Mouse (Mus musculus) MEL (cell line): ENCODE results near the gene Adamts16.

Experiments used
- CTCF ChIP-seq, 3 experiments: IDR thresholded peaks in 2 of 3; conservative IDR thresholded peaks in 1 of 3; 2 replicates each; pipeline ENCODE4 v1.5.1; 2011 to 2012; ENCODE audit warnings: low read length in 3 of 3, low read depth in 2 of 3, mild to moderate bottlenecking in 2 of 3, improper control_type of control experiment in 1 of 3, inconsistent platforms in 1 of 3, mixed read lengths in 1 of 3, moderate library complexity in 1 of 3; ENCODE audit not compliant: control insufficient read depth in 1 of 3, insufficient read depth in 1 of 3, poor library complexity in 1 of 3, severe bottlenecking in 1 of 3
- GATA1 ChIP-seq: IDR thresholded peaks from 2 replicates; pipeline ENCODE4 v1.6.1; 2011; ENCODE audit warnings: low read depth, low read length, improper control_type of control experiment
- POLR2A ChIP-seq, 2 experiments: IDR thresholded peaks; 2 replicates each; pipeline ENCODE4 v1.6.1; 2011 to 2012; ENCODE audit warnings: low read length in 2 of 2, mild to moderate bottlenecking in 2 of 2, control low read depth in 1 of 2, improper control_type of control experiment in 1 of 2, low read depth in 1 of 2, moderate library complexity in 1 of 2; ENCODE audit not compliant: control insufficient read depth in 1 of 2, insufficient read depth in 1 of 2, poor library complexity in 1 of 2
- RCOR1 ChIP-seq: IDR thresholded peaks from 2 replicates; pipeline ENCODE4 v1.6.1; 2012; ENCODE audit warnings: low read depth, mild to moderate bottlenecking, inconsistent platforms, low read length, improper control_type of control experiment

GRCm38 (mm10) chr13:70733911-70734310 is 107.7 kb downstream of the Adamts16 start:
- TF ChIP-seq CTCF (IDR thresholded peaks at IDR 0.05 in 2 of 3, conservative IDR thresholded peaks at IDR 0.05 in 1 of 3; ENCODE audit: control insufficient read depth in 1 of 3, insufficient read depth in 1 of 3, low read depth in 2 of 3, low read length in 3 of 3, poor library complexity in 1 of 3, severe bottlenecking in 1 of 3) (no peak), RCOR1 (no peak), GATA1 (no peak), POLR2A (IDR thresholded peaks at IDR 0.05; ENCODE audit: control insufficient read depth in 1 of 2, insufficient read depth in 1 of 2, low read depth in 1 of 2, low read length in 2 of 2, poor library complexity in 1 of 2) (no peak)
